Mouse (Mus musculus) splenic B cell, adult 2 months (primary cell): ENCODE measurements around the gene Cort.
"Not testable (repeated sequence)": the region's sequence is repeated elsewhere in the genome, so short reads cannot be mapped to it uniquely, and the experiment has no call there.

Source experiments
- DNase-seq: peaks from one replicate; pipeline ENCODE4 v3.0.0-alpha.2; 2011; ENCODE audit warnings: low read depth, low spot score
- H3K27me3 ChIP-seq: 2 replicates; pipeline ENCODE4 v1.6.1; 2012; ENCODE audit warnings: mild to moderate bottlenecking, low read length, moderate library complexity, mixed read lengths; ENCODE audit not compliant: control insufficient read depth, poor library complexity, insufficient read depth, severe bottlenecking
- H3K36me3 ChIP-seq: 2 replicates; pipeline ENCODE4 v1.6.1; 2012; ENCODE audit warnings: mild to moderate bottlenecking, low read length, moderate library complexity, mixed read lengths; ENCODE audit not compliant: control insufficient read depth, poor library complexity, insufficient read depth, severe bottlenecking

Cort gene

DNA sequence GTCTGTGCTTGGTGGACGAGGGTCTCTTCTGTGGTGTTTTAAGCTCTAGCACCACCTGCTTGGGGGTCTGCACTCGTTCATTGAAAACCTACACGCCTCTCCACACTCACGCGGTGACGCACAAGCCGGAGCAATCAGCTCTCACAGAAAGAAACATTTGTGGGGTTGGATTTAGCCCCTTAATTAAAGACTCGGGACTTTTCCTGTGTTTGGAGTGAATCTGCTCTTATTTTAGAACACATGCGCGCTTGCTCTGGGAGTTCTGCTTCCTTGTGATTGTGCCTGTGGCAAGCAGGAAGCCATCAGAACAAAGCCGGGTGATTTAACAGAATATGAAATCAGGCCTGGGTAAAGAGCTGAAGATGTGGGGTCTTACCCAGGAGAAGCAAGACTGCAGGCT lies at the start of gene Cort:
Cort (minus strand) TSS at position 101 of the 400 bp plus-strand sequence.
- no peaks in the 10 kb centered on the region for H3K36me3 ChIP-seq
- no peak for DNase-seq
- no peaks in the 10 kb centered on the region for H3K27me3 ChIP-seq

DNA sequence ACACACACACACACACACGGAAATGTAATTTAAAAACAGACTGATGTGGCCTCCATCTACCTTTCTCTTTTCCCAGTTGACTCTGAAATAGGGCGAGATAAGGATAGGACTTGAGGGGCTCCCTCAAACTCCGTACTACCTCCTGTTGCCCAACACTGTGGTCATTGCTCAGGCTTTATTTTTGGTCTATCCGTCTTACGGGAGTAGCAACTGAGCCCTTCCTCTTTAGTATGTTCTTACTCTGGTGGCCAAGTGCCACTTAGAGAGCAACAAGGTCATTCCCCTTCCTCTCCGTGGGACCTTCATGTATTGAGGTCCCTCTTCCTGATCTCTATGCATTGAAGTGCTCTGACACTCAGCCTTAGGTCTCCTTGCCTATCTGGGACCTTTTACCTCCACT lies 47.1 kb upstream of the Cort start:
- DNase-seq: no peak
- H3K27me3 ChIP-seq: no peaks in the 10 kb centered on the region

GRCm38 (mm10) chr4:149172666-149173065 lies 46.1 kb upstream of the Cort start:
- H3K27me3 ChIP-seq: no peaks in the 10 kb centered on the region
- DNase-seq: no peak
- no peaks in the 10 kb centered on the region for H3K36me3 ChIP-seq

More for the DNA sequence above, 47.1 kb upstream of the Cort start:
- H3K36me3 ChIP-seq: no peaks in the 10 kb centered on the region

DNA sequence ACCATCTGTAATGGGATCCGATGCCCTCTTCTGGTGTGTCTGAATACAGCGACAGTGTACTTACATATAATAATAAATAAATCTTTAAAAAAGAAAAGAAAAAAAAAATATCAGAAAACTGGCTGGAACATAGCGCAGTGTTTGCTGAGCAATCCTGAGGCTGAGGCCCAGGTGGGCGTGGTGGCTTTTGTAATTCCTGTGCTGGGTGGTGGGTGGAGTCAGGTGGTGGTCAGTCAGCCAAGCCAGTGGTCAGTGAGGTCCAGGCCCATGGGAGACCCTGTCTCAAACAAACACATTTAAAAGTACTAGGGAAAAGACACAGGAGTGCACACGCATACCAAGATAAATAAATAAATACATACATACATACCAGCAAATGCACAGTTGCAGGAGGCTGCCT lies 45.5 kb upstream of the Cort start:
- Histone ChIP-seq H3K36me3 (no peaks in the 10 kb centered on the region), H3K27me3 (no peaks in the 10 kb centered on the region)
- DNase-seq: no peak

- no peak for DNase-seq
- H3K27me3 ChIP-seq: no peaks in the 10 kb centered on the region
- no peaks in the 10 kb centered on the region for H3K36me3 ChIP-seq
Observed at GRCm38 (mm10) chr4:149171581-149171981, 45.0 kb upstream of the Cort start.

GRCm38 (mm10) chr4:149170394-149170931 lies 43.9 kb upstream of the Cort start:
- Histone ChIP-seq H3K36me3 (no peaks in the 10 kb centered on the region), H3K27me3 (no peaks in the 10 kb centered on the region)
- DNase-seq: no peak

DNA sequence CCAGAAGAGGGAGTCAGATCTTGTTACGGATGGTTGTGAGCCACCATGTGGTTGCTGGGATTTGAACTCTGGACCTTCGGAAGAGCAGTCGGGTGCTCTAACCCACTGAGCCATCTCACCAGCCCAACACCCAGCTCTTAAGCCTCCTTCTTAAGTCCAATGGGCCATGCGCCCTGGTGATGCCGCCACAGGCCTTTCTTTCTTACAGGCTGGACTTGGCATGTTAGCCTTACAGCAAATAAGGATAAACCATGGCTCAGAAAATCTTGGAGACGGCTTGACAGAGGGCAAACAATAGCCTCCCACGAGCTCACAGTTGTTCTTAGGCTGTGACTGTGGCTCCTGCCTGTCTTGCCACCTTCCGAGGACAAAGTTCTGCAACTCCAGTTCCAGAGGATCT lies 43.4 kb upstream of the Cort start:
- H3K27me3 ChIP-seq, H3K36me3 ChIP-seq, DNase-seq: not testable (repeated sequence)

DNA sequence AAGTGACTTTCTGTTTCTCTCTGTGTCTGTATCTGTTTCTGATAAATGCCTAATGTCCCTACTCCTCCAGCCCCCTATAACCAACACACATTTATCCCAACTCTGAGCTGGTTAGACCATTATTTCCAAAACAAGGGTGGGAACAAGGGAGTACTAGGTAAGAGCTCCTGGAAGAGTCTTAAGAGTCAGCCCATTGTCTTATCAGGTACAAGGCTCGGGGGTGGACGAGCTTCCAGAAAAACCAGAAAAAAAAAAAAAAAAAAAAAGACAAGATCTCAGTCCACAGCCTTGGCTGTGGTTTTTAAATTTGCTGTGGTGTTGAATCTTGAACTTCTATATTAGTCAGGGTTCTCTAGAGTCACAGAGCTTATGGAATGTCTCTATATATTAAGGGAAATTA lies 41.5 kb upstream of the Cort start:
- no peak for DNase-seq
- no peaks in the 10 kb centered on the region for H3K36me3 ChIP-seq
- no peaks in the 10 kb centered on the region for H3K27me3 ChIP-seq

- Histone ChIP-seq H3K27me3 (no peaks in the 10 kb centered on the region), H3K36me3 (no peaks in the 10 kb centered on the region)
- peak; percentile 78 for DNase-seq
Observed at GRCm38 (mm10) chr4:149166957-149167611, 40.5 kb upstream of the Cort start.

- no peaks in the 10 kb centered on the region for H3K27me3 ChIP-seq
- DNase-seq: peak; percentile 95
- no peaks in the 10 kb centered on the region for H3K36me3 ChIP-seq
Observed at GRCm38 (mm10) chr4:149166215-149166946, 39.8 kb upstream of the Cort start, which contains the start of gene Pgd. Pgd (minus strand) TSS chr4:149166771.

DNA sequence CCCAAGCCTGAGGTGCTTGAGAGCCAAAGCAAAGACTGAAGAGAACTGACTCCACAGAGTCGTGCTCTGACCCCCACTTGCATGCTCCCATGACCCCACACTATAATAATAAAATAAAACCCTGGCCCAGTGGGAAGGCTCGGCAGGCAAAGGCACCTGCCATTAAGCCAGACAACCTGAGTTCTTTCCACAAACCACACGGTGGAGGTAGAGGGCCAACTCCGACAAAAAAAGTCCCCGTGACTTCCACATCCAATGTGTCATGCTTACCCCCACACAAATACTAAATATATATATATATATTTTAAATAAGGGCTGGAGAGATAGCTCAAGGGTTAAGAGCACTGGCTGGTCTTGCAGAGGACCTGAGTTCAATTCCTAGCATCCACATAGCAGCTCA lies 37.6 kb upstream of the Cort start:
- no peak for DNase-seq
- Histone ChIP-seq H3K27me3 (no peaks in the 10 kb centered on the region), H3K36me3 (peaks cover 4% of the 10 kb centered on the region; the same call in 1 of the 2 replicates)

DNA sequence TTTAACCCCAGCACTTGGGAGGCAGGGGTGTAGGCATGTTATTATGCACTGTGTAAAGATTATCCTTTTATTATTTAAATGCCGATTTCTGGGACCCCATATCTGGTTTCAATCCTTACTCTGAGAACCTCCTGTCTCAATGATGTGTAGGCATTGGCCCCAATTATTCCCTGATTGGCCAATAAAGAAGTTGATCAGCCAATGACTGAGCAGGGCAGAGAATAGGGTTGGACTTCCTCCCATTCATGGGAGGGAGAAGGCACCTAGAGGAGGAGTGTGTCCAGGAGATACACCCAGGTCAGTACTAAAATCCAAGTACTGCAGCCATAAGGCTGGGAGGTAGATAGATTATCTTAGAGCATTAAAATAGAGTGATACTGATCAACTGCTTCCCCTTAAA lies 36.6 kb upstream of the Cort start:
- no peaks in the 10 kb centered on the region for H3K27me3 ChIP-seq
- DNase-seq: no peak
- H3K36me3 ChIP-seq: peaks cover 5% of the 10 kb centered on the region

GRCm38 (mm10) chr4:149161166-149161565 lies 34.6 kb upstream of the Cort start:
- Histone ChIP-seq H3K36me3 (peaks cover 5% of the 10 kb centered on the region), H3K27me3 (no peaks in the 10 kb centered on the region)
- DNase-seq: no peak

GRCm38 (mm10) chr4:149159891-149160290 lies 33.3 kb upstream of the Cort start:
- DNase-seq: no peak

GRCm38 (mm10) chr4:149159203-149159602 lies 32.6 kb upstream of the Cort start:
- Histone ChIP-seq H3K36me3 (peaks cover 11% of the 10 kb centered on the region), H3K27me3 (no peaks in the 10 kb centered on the region)
- DNase-seq: no peak

More at GRCm38 (mm10) chr4:149159891-149160290, 33.3 kb upstream of the Cort start:
- Histone ChIP-seq H3K27me3 (no peaks in the 10 kb centered on the region), H3K36me3 (peaks cover 10% of the 10 kb centered on the region)
